Mouse (Mus musculus) adrenal gland, postnatal 4 days (tissue): ENCODE results near the gene Gm17545. TPM values are rescaled to one million over a fixed set of nuclear protein-coding genes. Genes with fewer than 3 reads are reported as not detected.

Experiments used
- DNase-seq, 2 experiments: peaks; one replicate each; pipeline ENCODE4 v3.0.0; 2021 to 2022; ENCODE audit warnings: low spot score in 2 of 2, mixed read lengths in 2 of 2
- total RNA-seq, 2 experiments: library from RNA; stranded (reverse); gene quantifications; 2 replicates each; pipeline ENCODE4 v1.2.3; 2021

The Gm17545 gene
- total RNA-seq, 2 experiments from 2014 or later: not detected

DNA sequence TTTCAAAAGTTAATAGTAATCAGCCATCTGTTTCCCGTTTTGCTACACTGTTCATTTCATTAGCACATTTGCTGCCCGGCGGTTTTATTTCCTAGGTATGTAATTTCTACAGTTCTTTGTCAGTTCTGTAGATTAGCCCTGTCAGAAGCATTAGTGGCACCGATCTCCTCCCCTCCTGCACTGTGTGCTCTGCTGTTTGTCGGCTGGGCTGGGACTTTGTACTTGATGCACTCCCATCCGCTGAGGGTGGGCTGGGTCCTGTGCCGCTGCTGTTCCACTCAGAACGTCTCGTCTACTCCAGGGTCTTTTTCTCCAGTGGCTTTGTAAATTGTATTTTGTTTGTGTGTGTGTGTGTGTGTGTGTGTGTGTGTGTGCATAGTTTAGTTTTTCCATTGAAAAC, 34.9 kb downstream of the Gm17545 start:
- no peak for DNase-seq

DNA sequence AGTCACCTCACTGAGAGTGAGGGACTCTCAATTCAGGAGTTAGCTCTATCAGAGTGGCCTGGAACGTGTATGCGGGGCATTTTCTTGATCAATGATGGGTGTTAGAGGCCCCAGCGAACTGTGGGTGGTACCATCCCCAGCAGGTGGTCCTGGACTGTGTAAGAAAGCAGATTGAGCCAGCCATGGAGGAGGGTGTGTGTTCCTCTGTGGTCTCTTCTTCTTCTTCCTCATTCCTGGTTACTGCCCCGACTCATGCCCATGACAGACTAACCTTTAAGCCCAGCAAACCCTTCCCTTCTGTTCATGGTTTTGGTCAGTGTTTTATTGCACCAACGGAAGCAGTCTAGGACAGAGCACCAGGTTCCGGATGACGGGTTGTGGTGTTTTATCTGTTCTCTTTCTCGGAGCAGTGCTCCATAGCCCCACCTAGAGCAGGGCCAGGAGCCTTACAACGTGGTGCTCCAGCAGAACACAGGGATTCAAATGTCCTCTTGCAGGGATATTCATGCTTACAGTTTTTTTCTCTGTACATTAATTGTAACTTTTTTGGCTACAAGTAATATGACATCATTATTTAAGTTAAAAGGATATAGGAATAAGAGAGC, 40.2 kb downstream of the Gm17545 start:
- DNase-seq: no peak

GRCm38 (mm10) chr9:22495133-22495532, 41.0 kb downstream of the Gm17545 start:
- DNase-seq: no peak

- no peak for DNase-seq
Observed at GRCm38 (mm10) chr9:22497021-22497767, 43.1 kb downstream of the Gm17545 start.

GRCm38 (mm10) chr9:22502972-22503371, 48.9 kb downstream of the Gm17545 start:
- DNase-seq: no peak

GRCm38 (mm10) chr9:22503581-22503980, 49.5 kb downstream of the Gm17545 start:
- no peak for DNase-seq

- DNase-seq: no peak
Observed at GRCm38 (mm10) chr9:22505574-22505973, 51.5 kb downstream of the Gm17545 start.

Other genes with a start within 250 kb of the Gm17545 start
- gene Zfp809, start 228.6 kb upstream of the Gm17545 start, total RNA-seq: 10 to 100 TPM; 36.9 to 39.5 TPM
- 1 to 10 TPM; 2.2 to 3.2 TPM for gene Zfp599, start 194.4 kb upstream of the Gm17545 start, total RNA-seq
- 10 to 100 TPM; 21.0 to 22.5 TPM for gene Zfp810, start 146.6 kb upstream of the Gm17545 start, total RNA-seq
- 10 to 100 TPM; 27.0 to 28.1 TPM for gene Anln, start 65.1 kb upstream of the Gm17545 start, total RNA-seq
- 1 to 10 TPM; 5.2 to 7.6 TPM for gene 9530077C05Rik, start 42.8 kb upstream of the Gm17545 start, total RNA-seq
- 10 to 100 TPM; 48.1 to 52.9 TPM for gene Rp9, start 15.5 kb downstream of the Gm17545 start, total RNA-seq
- gene Bbs9, start 21.4 kb downstream of the Gm17545 start, total RNA-seq: 10 to 100 TPM; 21.0 to 21.1 TPM